Mouse (Mus musculus) kidney, adult 2 months (tissue): ENCODE measurements around the gene Mcm3ap.

Experiments used
- CTCF ChIP-seq: fragments of 200-500 bp; conservative IDR thresholded peaks from 2 replicates; pipeline ENCODE4 v1.5.1; 2011; ENCODE audit warnings: low read depth, mild to moderate bottlenecking, control low read depth, low read length, moderate library complexity, mixed read lengths; ENCODE audit not compliant: insufficient read depth, insufficient read length
- POLR2A ChIP-seq: fragments of 200-500 bp; IDR thresholded peaks from one replicate; pipeline ENCODE4 v1.6.1; 2011; ENCODE audit warnings: low read depth, low read length, control low read depth

DNA sequence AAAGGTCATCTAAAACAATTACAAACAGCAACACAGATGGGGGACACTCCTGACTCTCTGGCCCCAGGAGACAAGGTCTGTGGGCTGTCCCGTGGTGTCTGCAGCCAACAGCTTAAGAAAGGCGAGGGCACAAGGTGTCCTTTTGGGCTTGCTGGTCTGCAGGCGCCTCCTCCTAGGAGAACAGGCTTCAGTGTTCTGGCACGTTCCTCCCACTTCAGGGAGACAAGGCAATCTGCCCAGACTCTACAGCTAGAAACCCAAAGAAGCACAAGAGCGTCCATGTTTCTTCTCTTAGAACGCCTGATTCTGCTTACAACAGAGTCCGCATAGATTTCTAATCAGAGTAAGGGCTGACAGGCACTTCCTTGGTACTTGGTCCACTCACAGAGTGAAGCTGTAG, 6.4 kb upstream of the Mcm3ap start:
- TF ChIP-seq POLR2A (no peak), CTCF (no peak)
